Mouse (Mus musculus) ES-E14 (cell line): ENCODE results near the gene Wdr48. TPM values are rescaled to one million over a fixed set of nuclear protein-coding genes. Genes with fewer than 3 reads are reported as not detected.

Experiments used
- DNase-seq: peaks from one replicate; pipeline ENCODE4 v3.0.0-alpha.2; 2013; ENCODE audit warnings: low read depth, low spot score
- H3K27ac ChIP-seq: 2 replicates; pipeline ENCODE4 v1.5.1; 2012; ENCODE audit warnings: low read depth, mild to moderate bottlenecking, low read length, moderate library complexity, mixed read lengths; ENCODE audit not compliant: poor library complexity, insufficient read depth, severe bottlenecking
- H3K36me3 ChIP-seq: 2 replicates; pipeline ENCODE4 v1.6.1; 2012; ENCODE audit warnings: mild to moderate bottlenecking, low read length, moderate library complexity, mixed read lengths; ENCODE audit not compliant: control insufficient read depth, poor library complexity, insufficient read depth, severe bottlenecking
- H3K4me1 ChIP-seq, 2 experiments: fragments of 150-350 bp in 1 of 2; sonication (generic) in 1 of 2; 2 replicates each; pipeline ENCODE4 v1.6.1; 2012; ENCODE audit warnings: low read length in 2 of 2, mild to moderate bottlenecking in 1 of 2, mixed read lengths in 1 of 2; ENCODE audit not compliant: control insufficient read depth in 2 of 2, insufficient read depth in 2 of 2, poor library complexity in 1 of 2
- H3K4me3 ChIP-seq, 2 experiments: fragments of 150-350 bp in 1 of 2; sonication (generic) in 1 of 2; 2 replicates each; pipeline ENCODE4 v1.5.1; 2012; ENCODE audit warnings: low read length in 2 of 2, low read depth in 1 of 2, mild to moderate bottlenecking in 1 of 2, mixed read lengths in 1 of 2; ENCODE audit not compliant: insufficient read depth in 1 of 2, poor library complexity in 1 of 2, severe bottlenecking in 1 of 2
- H3K9ac ChIP-seq: 2 replicates; pipeline ENCODE4 v1.6.1; 2012; ENCODE audit warnings: low read depth, mild to moderate bottlenecking, low read length, mixed read lengths; ENCODE audit not compliant: poor library complexity, insufficient read depth, severe bottlenecking
- H3K9me3 ChIP-seq: fragments of 150-350 bp; sonication (generic); 2 replicates; pipeline ENCODE4 v1.6.1; 2012; ENCODE audit warnings: low read depth, mild to moderate bottlenecking, low read length; ENCODE audit not compliant: control insufficient read depth, insufficient read depth
- CHD2 ChIP-seq: IDR thresholded peaks from 2 replicates; pipeline ENCODE4 v1.6.1; 2014; ENCODE audit warnings: mild to moderate bottlenecking, low read depth, low read length, inconsistent platforms
- HCFC1 ChIP-seq: IDR thresholded peaks from 2 replicates; pipeline ENCODE4 v1.6.1; 2012; ENCODE audit warnings: low read length, inconsistent platforms, borderline replicate concordance; ENCODE audit not compliant: insufficient read depth
- MAFK ChIP-seq: IDR thresholded peaks from 2 replicates; pipeline ENCODE4 v1.6.1; 2014; ENCODE audit warnings: mild to moderate bottlenecking, low read depth, low read length, inconsistent platforms; ENCODE audit not compliant: insufficient read depth
- ZC3H11A ChIP-seq: IDR thresholded peaks from 2 replicates; pipeline ENCODE4 v1.6.1; 2012; ENCODE audit warnings: low read depth, mild to moderate bottlenecking, inconsistent platforms, low read length, borderline replicate concordance
- ZNF384 ChIP-seq: IDR thresholded peaks from 2 replicates; pipeline ENCODE4 v1.6.1; 2012; ENCODE audit warnings: low read depth, low read length, inconsistent platforms
- in situ Hi-C, 2 experiments: fragments of 600-800 bp; cut with MboI; formaldehyde crosslinking; loops; one replicate each; pipeline ENCODE4 v1.15.1; 2025; ENCODE audit warnings: low sequenced_read_pairs in 2 of 2, inconsistent platforms in 1 of 2; ENCODE audit not compliant: unreplicated experiment in 2 of 2
- total RNA-seq: library from RNA; depleted of rRNA; stranded (reverse); fragments of 300-350 nt; gene quantifications from 2 replicates; pipeline ENCODE4 v1.2.3, GENCODE M21; 2012

Wdr48 gene
- total RNA-seq, 1 experiment = 33.8 TPM

DNA sequence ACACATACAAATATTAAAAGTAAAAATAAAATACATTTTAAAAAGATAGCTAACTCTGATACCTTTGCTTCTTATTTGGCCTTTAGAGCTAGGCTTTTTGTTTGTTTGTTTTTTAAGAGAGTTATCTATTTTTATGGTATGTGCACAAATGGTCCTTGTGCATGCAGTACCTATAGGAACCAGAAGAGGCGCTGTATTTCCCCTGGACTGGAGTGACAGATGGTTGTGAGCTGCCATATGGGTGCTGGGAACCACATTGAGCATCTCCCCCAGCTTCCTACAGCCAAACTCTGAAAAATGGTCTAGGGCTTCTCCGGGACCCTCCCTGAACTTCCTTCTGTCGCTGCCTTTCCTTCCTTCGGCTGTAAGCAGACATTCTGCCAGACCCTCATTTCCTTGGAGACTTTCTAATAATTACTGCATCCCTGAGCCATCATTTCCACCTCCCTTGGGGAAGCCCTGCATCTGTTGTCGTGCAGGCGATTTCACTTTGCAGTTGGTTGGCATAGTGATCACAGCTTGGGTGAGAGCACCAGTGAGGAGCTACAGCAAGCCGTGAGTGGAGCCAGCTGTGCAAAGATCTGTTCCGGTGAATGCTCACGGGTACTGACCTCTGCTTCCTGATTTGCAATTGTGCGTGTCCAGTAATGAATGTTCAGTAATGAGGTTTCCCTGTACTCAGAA, 42.2 kb upstream of the Wdr48 start:
- in situ Hi-C loops = no loop called here
- H3K27ac ChIP-seq = no peak overlapping the region
- H3K4me1 ChIP-seq = no peaks in the 10 kb centered on the region
- no peak for DNase-seq
- peaks cover 4% of the 10 kb centered on the region; the same call in 1 of the 2 replicates for H3K9me3 ChIP-seq
- TF ChIP-seq ZNF384 (no peak), HCFC1 (no peak), MAFK (no peak), CHD2 (no peak)
- H3K4me3 ChIP-seq = no peak overlapping the region
- no peaks in the 10 kb centered on the region for H3K36me3 ChIP-seq
- H3K9ac ChIP-seq = no peak overlapping the region

- TF ChIP-seq ZC3H11A (no peak), MAFK (no peak), CHD2 (no peak), HCFC1 (no peak), ZNF384 (no peak)
- DNase-seq = no peak
- Histone ChIP-seq H3K9me3 (peaks cover 8% of the 10 kb centered on the region; the same call in 1 of the 2 replicates), H3K27ac (no peak overlapping the region), H3K9ac (no peak overlapping the region), H3K4me1 (no peaks in the 10 kb centered on the region), H3K4me3 (no peak overlapping the region), H3K36me3 (no peaks in the 10 kb centered on the region)
- in situ Hi-C loops = no loop called here
Observed at GRCm38 (mm10) chr9:119853071-119853846, 41.4 kb upstream of the Wdr48 start.

GRCm38 (mm10) chr9:119854170-119854569, 40.5 kb upstream of the Wdr48 start:
- DNase-seq = no peak
- Histone ChIP-seq H3K27ac (no peak overlapping the region), H3K4me1 (no peaks in the 10 kb centered on the region), H3K9me3 (peaks cover 8% of the 10 kb centered on the region; the same call in 1 of the 2 replicates), H3K36me3 (no peaks in the 10 kb centered on the region), H3K4me3 (no peak overlapping the region), H3K9ac (no peak overlapping the region)
- TF ChIP-seq ZC3H11A (no peak), HCFC1 (no peak), MAFK (no peak)
- in situ Hi-C loops = no loop called here

- Histone ChIP-seq H3K36me3 (no peaks in the 10 kb centered on the region), H3K27ac (no peak overlapping the region), H3K9me3 (no peaks in the 10 kb centered on the region; the same call in 1 of the 2 replicates), H3K4me1 (no peaks in the 10 kb centered on the region), H3K9ac (no peak overlapping the region), H3K4me3 (no peak overlapping the region)
- peak; percentile 13 for DNase-seq
- TF ChIP-seq HCFC1 (no peak), MAFK (no peak), ZC3H11A (no peak), CHD2 (no peak), ZNF384 (no peak)
- in situ Hi-C loops = no loop called here
Observed at GRCm38 (mm10) chr9:119887144-119887901, 7.4 kb upstream of the Wdr48 start.
